ENCODE assay signal across 9 mouse cellular contexts in the genomic region with DNA sequence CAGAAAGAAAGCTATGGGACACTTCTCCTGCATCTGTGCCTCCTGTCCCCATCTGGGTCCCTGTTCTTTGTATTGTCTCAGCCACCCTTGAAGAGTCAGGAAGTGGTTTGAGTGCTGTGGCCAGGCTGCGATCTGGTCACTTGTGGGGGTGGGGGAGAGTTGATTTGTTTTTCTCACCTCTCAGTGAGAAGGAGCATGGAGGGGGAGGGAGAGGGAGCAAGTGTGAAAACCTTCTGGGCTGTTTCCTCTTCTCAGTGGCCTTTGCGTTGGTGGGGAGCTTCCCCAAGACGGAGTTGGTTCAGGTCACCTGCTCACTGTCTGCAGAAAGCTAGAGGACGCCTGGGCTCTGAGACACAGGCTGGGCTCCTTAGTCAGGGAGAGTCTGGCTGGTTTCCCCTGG.
DNase-seq lines count a peak whose midpoint lies in the region; ATAC-seq lines count a peak whose summit lies in the region.
"Had no signal": no experiment of that assay in that cellular context is flagged by ENCODE, and none has a peak within 500 bp of the region (broad histone marks: within the 10 kb centered on the region; RNA-seq: fewer than 3 reads in every experiment).

No protein-coding gene starts in this region.

- 53% methylated on average over 4 of the region's 4 CpGs for WGBS in hindbrain, embryonic 16.5 days
- 57% methylated on average over 4 of the region's 4 CpGs for WGBS in hindbrain, embryonic 14.5 days

- no peaks in the 10 kb centered on the region for H3K27me3 ChIP-seq in hindbrain, embryonic 16.5 days (replicated peaks; ENCODE audit: control insufficient read depth, insufficient read depth, low read length)
- no peaks in the 10 kb centered on the region for H3K27me3 ChIP-seq in hindbrain, embryonic 14.5 days (ENCODE audit: control insufficient read depth, insufficient read depth, low read length)

- no peak overlapping the region for H3K4me3 ChIP-seq in hindbrain, embryonic 16.5 days (ENCODE audit: low read length)
- H3K4me3 ChIP-seq in hindbrain, embryonic 14.5 days (replicated peaks; ENCODE audit: low read length), result no peak overlapping the region

- intact Hi-C loops in gastrocnemius, postnatal 14 days (cut with DNase I; ENCODE audit: low total_unique reads), result no loop called here

- H3K36me3 ChIP-seq in hindbrain, embryonic 16.5 days (ENCODE audit: control insufficient read depth, insufficient read depth, low read length), result no peaks in the 10 kb centered on the region
- no peaks in the 10 kb centered on the region for H3K36me3 ChIP-seq in hindbrain, embryonic 14.5 days (replicated peaks; ENCODE audit: control insufficient read depth, insufficient read depth)

- no peak overlapping the region for H3K4me2 ChIP-seq in hindbrain, embryonic 16.5 days (ENCODE audit: low read length)
- H3K4me2 ChIP-seq in hindbrain, embryonic 14.5 days (replicated peaks), result no peak overlapping the region

- H3K9ac ChIP-seq in hindbrain, embryonic 16.5 days (ENCODE audit: low read depth, low read length), result no peak overlapping the region
- no peak overlapping the region for H3K9ac ChIP-seq in hindbrain, embryonic 14.5 days

- no peaks in the 10 kb centered on the region for H3K9me3 ChIP-seq in hindbrain, embryonic 16.5 days (ENCODE audit: control insufficient read depth, low read length)
- H3K9me3 ChIP-seq in hindbrain, embryonic 14.5 days (ENCODE audit: control insufficient read depth, low read length), result no peaks in the 10 kb centered on the region

- ATAC-seq in hindbrain, embryonic 16.5 days, result no peak
- no peak for ATAC-seq in hindbrain, embryonic 14.5 days (ENCODE audit: low FRiP score)
- peak; percentile 76 for ATAC-seq in inflammation-experienced regulatory T-cells, adult 6 months

- DNase-seq in hindbrain, embryonic 14.5 days (ENCODE audit: low spot score), result no peak
- peak; percentile 65 for DNase-seq in T-cell, adult 2 months (ENCODE audit: low spot score)
- peak; percentile 88 to 89 for DNase-seq in spleen, postnatal 36 days (ENCODE audit: low spot score in 2 of 2)
- no peak for DNase-seq in layer of hippocampus, postnatal 25 days (ENCODE audit: extremely low spot score in 1 of 2, low spot score in 1 of 2)
- DNase-seq in cerebellum, adult 9-11 months, result no peak
- no peak for DNase-seq in gastrocnemius, postnatal 14 days
- DNase-seq: kidney, adult 9 months had no signal

- peaks cover 16% of the 10 kb centered on the region for H3K4me1 ChIP-seq in hindbrain, embryonic 16.5 days (ENCODE audit: control insufficient read depth, insufficient read depth, low read depth, low read length)
- peaks cover 12% of the 10 kb centered on the region for H3K4me1 ChIP-seq in hindbrain, embryonic 14.5 days (replicated peaks; ENCODE audit: control insufficient read depth, insufficient read depth, low read length)

- H3K27ac ChIP-seq in hindbrain, embryonic 16.5 days (ENCODE audit: low read depth, low read length), result 0 out of 2 replicates have a peak overlapping the region, but pooled peaks have one; percentile 36
- H3K27ac ChIP-seq in hindbrain, embryonic 14.5 days, result no peak overlapping the region

Comparison
In these comparisons a context has a peak if more than half of its experiments do, and no peak if none do; other contexts are left out.
1. DNase-seq: peak in T-cell, adult 2 months (single experiment) and spleen, postnatal 36 days (2 of 2); none in hindbrain, embryonic 14.5 days (single experiment), layer of hippocampus, postnatal 25 days (0 of 2), cerebellum, adult 9-11 months (single experiment) and gastrocnemius, postnatal 14 days (single experiment).